Mouse (Mus musculus) kidney, adult 2 months (tissue): ENCODE data around the gene Dusp3.

Experiments used
- CTCF ChIP-seq: fragments of 200-500 bp; conservative IDR thresholded peaks from 2 replicates; pipeline ENCODE4 v1.5.1; 2011; ENCODE audit warnings: low read depth, mild to moderate bottlenecking, control low read depth, low read length, moderate library complexity, mixed read lengths; ENCODE audit not compliant: insufficient read depth, insufficient read length
- POLR2A ChIP-seq: fragments of 200-500 bp; IDR thresholded peaks from one replicate; pipeline ENCODE4 v1.6.1; 2011; ENCODE audit warnings: low read depth, low read length, control low read depth

DNA sequence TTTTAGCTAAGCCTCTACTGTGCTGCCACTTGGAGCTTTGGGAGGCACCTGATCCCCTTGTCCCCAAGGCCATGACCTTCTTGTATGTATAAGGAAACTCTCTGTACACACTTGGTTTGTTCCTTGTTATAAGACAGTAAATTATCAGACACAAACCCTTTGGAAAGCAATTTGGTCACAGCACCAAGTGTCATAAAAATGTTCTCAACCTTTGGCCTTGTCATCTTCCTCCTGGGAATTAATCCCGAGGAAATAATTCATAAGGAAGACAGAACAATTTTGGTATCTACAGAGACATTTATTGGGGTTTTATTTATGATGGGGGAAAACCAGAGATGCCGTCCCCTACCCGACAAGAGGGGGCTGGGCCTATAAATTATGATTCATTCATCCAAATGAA, 51.1 kb downstream of the Dusp3 start:
- TF ChIP-seq CTCF: no peak
- TF ChIP-seq POLR2A: no peak
